In the genomic region with DNA sequence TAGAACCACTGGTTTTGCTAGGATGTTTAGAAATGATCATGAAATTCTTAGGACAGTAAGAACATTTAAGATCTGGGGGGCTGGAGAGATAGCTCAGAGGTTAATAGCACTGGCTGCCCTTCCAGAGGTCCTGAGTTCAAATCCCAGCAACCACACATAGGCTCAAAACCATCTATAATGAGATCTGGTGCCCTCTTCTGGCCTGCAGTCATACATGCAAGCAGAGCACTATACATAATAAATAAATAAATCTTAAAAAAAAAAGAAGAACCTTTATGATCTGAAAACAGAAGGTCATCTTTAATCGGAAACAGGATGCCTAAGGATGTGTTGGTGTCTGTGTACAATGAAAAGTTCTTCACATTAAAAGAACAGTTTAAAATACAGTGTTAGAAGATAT, we compare ENCODE assay signal across 35 mouse cellular contexts. TPM values are rescaled to one million over a fixed set of nuclear protein-coding genes. Genes with fewer than 3 reads are reported as not detected.
DNase-seq lines count a peak whose midpoint lies in the region; ATAC-seq and TF ChIP-seq lines count a peak whose summit lies in the region.
"Had no signal": no experiment of that assay in that cellular context is flagged by ENCODE, and none has a peak within 500 bp of the region (broad histone marks: within the 10 kb centered on the region; RNA-seq: fewer than 3 reads in every experiment).

No protein-coding gene starts in this region.

- no peak overlapping the region for H3K4me3 ChIP-seq in heart, adult 2 months
- no peak overlapping the region for H3K4me3 ChIP-seq in liver, embryonic 14.5 days (ENCODE audit: insufficient read depth in 1 of 2, low read depth in 2 of 2, low read length in 2 of 2)
- H3K4me3 ChIP-seq in liver, embryonic 12.5 days: no peak overlapping the region
- no peak overlapping the region for H3K4me3 ChIP-seq in MEL (ENCODE audit: control insufficient read depth in 1 of 2, insufficient read depth in 1 of 2, low read depth in 2 of 2, low read length in 2 of 2)
- H3K4me3 ChIP-seq: embryonic facial prominence, embryonic 13.5 days; heart, embryonic 13.5 days; limb, embryonic 12.5 days; lung, embryonic 15.5 days; megakaryocyte, embryonic 14.5 days; neural tube, embryonic 15.5 days had no signal

- no peaks in the 10 kb centered on the region for H3K27me3 ChIP-seq in heart, adult 2 months (ENCODE audit: control insufficient read depth, insufficient read depth, low read length)
- H3K27me3 ChIP-seq in liver, embryonic 14.5 days (ENCODE audit: control insufficient read depth, insufficient read depth, low read length): no peaks in the 10 kb centered on the region
- no peaks in the 10 kb centered on the region for H3K27me3 ChIP-seq in liver, embryonic 12.5 days (replicated peaks)
- no peaks in the 10 kb centered on the region for H3K27me3 ChIP-seq in MEL (ENCODE audit: control insufficient read depth in 1 of 2, insufficient read depth in 2 of 2, low read length in 2 of 2)
- H3K27me3 ChIP-seq: CH12.LX; embryonic facial prominence, embryonic 13.5 days; heart, embryonic 13.5 days; limb, embryonic 12.5 days; lung, embryonic 15.5 days; megakaryocyte, embryonic 14.5 days; neural tube, embryonic 15.5 days had no signal

- TF ChIP-seq EP300 in heart, adult 2 months (IDR thresholded peaks at IDR 0.05; ENCODE audit: insufficient read depth, low read depth, low read length): no peak
- TF ChIP-seq EP300 in liver, embryonic 14.5 days (IDR thresholded peaks at IDR 0.05; ENCODE audit: low read depth): no peak
- no peak for TF ChIP-seq EP300 in MEL (IDR thresholded peaks at IDR 0.05; ENCODE audit: low read depth in 1 of 2, low read length in 2 of 2)

- no peak for ATAC-seq in liver, embryonic 14.5 days (ENCODE audit: insufficient read depth)
- ATAC-seq in liver, embryonic 12.5 days: no peak
- ATAC-seq: forebrain, embryonic 16.5 days had no signal

- DNase-seq in heart, adult 2 months: no peak
- no peak for DNase-seq in heart, adult 18-20 months
- DNase-seq in liver, embryonic 14.5 days (ENCODE audit: low read depth in 3 of 3, low spot score in 3 of 3): no peak
- peak; percentile 26 for DNase-seq in 3T3-L1 (ENCODE audit: low read depth, low spot score)
- DNase-seq in MEL (ENCODE audit: low read depth, low spot score): peak; percentile 23
- DNase-seq in cerebellum, postnatal 14 days: no peak
- no peak for DNase-seq in retina, postnatal 1 day
- DNase-seq: adrenal gland, postnatal 14 days; cerebellum, adult 11-12 months; cerebellum, adult 9-11 months; gastrocnemius, postnatal 14 days; heart, postnatal 10 days; kidney, adult 18-20 months; kidney, postnatal 4 days; lung, postnatal 4 days; midbrain, embryonic 14.5 days; right cerebral cortex, postnatal 4 days; thymus, postnatal 4 days had no signal

- H3K4me2 ChIP-seq in liver, embryonic 14.5 days (ENCODE audit: low read depth): no peak overlapping the region
- H3K4me2 ChIP-seq in liver, embryonic 12.5 days: no peak overlapping the region
- H3K4me2 ChIP-seq: embryonic facial prominence, embryonic 13.5 days; heart, embryonic 13.5 days; hindbrain, embryonic 14.5 days; limb, embryonic 12.5 days; lung, embryonic 15.5 days; neural tube, embryonic 15.5 days had no signal

- TF ChIP-seq POLR2A in heart, adult 2 months (IDR thresholded peaks at IDR 0.05; ENCODE audit: insufficient read depth, low read depth, low read length): no peak
- no peak for TF ChIP-seq POLR2A in MEL (IDR thresholded peaks at IDR 0.05; ENCODE audit: control insufficient read depth in 1 of 2, insufficient read depth in 1 of 2, low read depth in 1 of 2, low read length in 2 of 2, poor library complexity in 1 of 2)

- WGBS in heart, adult 2 months: 87% methylated on average over 1 of the region's 1 CpGs
- WGBS in liver, embryonic 14.5 days (ENCODE audit: insufficient replicate concordance): 88% methylated on average over 1 of the region's 1 CpGs
- WGBS in liver, embryonic 12.5 days (ENCODE audit: insufficient replicate concordance): 77% methylated on average over 1 of the region's 1 CpGs

- intact Hi-C loops in heart, adult 2 months (cut with DNase I): no loop called here

- no peaks in the 10 kb centered on the region for H3K4me1 ChIP-seq in heart, adult 2 months (ENCODE audit: control insufficient read depth, insufficient read depth, low read length)
- H3K4me1 ChIP-seq in liver, embryonic 14.5 days (replicated peaks; ENCODE audit: control insufficient read depth in 2 of 2, insufficient read depth in 2 of 2, low read length in 1 of 2): no peaks in the 10 kb centered on the region
- H3K4me1 ChIP-seq in liver, embryonic 12.5 days: no peaks in the 10 kb centered on the region
- H3K4me1 ChIP-seq in MEL (ENCODE audit: control insufficient read depth in 1 of 2, insufficient read depth in 2 of 2, low read length in 2 of 2): no peaks in the 10 kb centered on the region
- H3K4me1 ChIP-seq: embryonic facial prominence, embryonic 13.5 days; heart, embryonic 13.5 days; limb, embryonic 12.5 days; lung, embryonic 15.5 days; neural tube, embryonic 15.5 days had no signal

- H3K36me3 ChIP-seq in heart, adult 2 months (ENCODE audit: control insufficient read depth, insufficient read depth, low read length): no peaks in the 10 kb centered on the region
- peaks cover 14% of the 10 kb centered on the region for H3K36me3 ChIP-seq in liver, embryonic 14.5 days (replicated peaks; ENCODE audit: control insufficient read depth, insufficient read depth, low read depth)
- H3K36me3 ChIP-seq in liver, embryonic 12.5 days: peaks cover 81% of the 10 kb centered on the region
- H3K36me3 ChIP-seq in MEL (ENCODE audit: control insufficient read depth in 1 of 2, insufficient read depth in 2 of 2, low read length in 2 of 2): peaks cover 4 to 66% of the 10 kb centered on the region in 2 experiments

- peak; percentile 44 for TF ChIP-seq CTCF in heart, adult 2 months (IDR thresholded peaks at IDR 0.05)
- TF ChIP-seq CTCF in liver, embryonic 14.5 days (IDR thresholded peaks at IDR 0.05; ENCODE audit: low read depth): peak; percentile 31; the same call in 1 of the 2 replicates
- peak; percentile 20 to 43 (median 21); a peak in 4 of 6 replicates for TF ChIP-seq CTCF in MEL (IDR thresholded peaks at IDR 0.05 in 2 of 3, conservative IDR thresholded peaks at IDR 0.05 in 1 of 3; ENCODE audit: control insufficient read depth in 1 of 3, insufficient read depth in 1 of 3, low read depth in 2 of 3, low read length in 3 of 3, poor library complexity in 1 of 3, severe bottlenecking in 1 of 3)

- no peak overlapping the region for H3K9ac ChIP-seq in heart, adult 2 months (ENCODE audit: low read depth, low read length)
- no peak overlapping the region for H3K9ac ChIP-seq in liver, embryonic 14.5 days (replicated peaks)
- H3K9ac ChIP-seq in liver, embryonic 12.5 days: no peak overlapping the region
- no peak overlapping the region for H3K9ac ChIP-seq in MEL (ENCODE audit: control insufficient read depth, low read depth, low read length, poor library complexity, severe bottlenecking)
- H3K9ac ChIP-seq: embryonic facial prominence, embryonic 13.5 days; heart, embryonic 13.5 days; hindbrain, embryonic 14.5 days; limb, embryonic 12.5 days; lung, embryonic 15.5 days; neural tube, embryonic 15.5 days had no signal

- peak; percentile 22 for TF ChIP-seq RAD21 in MEL (IDR thresholded peaks at IDR 0.05; ENCODE audit: low read depth, low read length)

- no peaks in the 10 kb centered on the region for H3K9me3 ChIP-seq in liver, embryonic 14.5 days (ENCODE audit: control insufficient read depth, low read length)
- H3K9me3 ChIP-seq in liver, embryonic 12.5 days (replicated peaks): no peaks in the 10 kb centered on the region
- H3K9me3 ChIP-seq in MEL (replicated peaks; ENCODE audit: insufficient read depth, low read length): no peaks in the 10 kb centered on the region
- H3K9me3 ChIP-seq: embryonic facial prominence, embryonic 13.5 days; heart, embryonic 13.5 days; limb, embryonic 12.5 days; lung, embryonic 15.5 days; megakaryocyte, embryonic 14.5 days; neural tube, embryonic 15.5 days had no signal

- H3K79me2 ChIP-seq in heart, adult 2 months (replicated peaks; ENCODE audit: control insufficient read depth, insufficient read depth, low read length): no peaks in the 10 kb centered on the region
- H3K79me2 ChIP-seq in MEL (ENCODE audit: control insufficient read depth, insufficient read depth, low read length, poor library complexity): no peaks in the 10 kb centered on the region

- no peak overlapping the region for H3K27ac ChIP-seq in heart, adult 2 months
- H3K27ac ChIP-seq in liver, embryonic 14.5 days: no peak overlapping the region
- H3K27ac ChIP-seq in liver, embryonic 12.5 days: no peak overlapping the region
- H3K27ac ChIP-seq in MEL (ENCODE audit: control insufficient read depth, low read depth, low read length): no peak overlapping the region
- H3K27ac ChIP-seq: embryonic facial prominence, embryonic 13.5 days; heart, embryonic 13.5 days; hindbrain, embryonic 14.5 days; limb, embryonic 12.5 days; lung, embryonic 15.5 days; neural tube, embryonic 15.5 days had no signal

RNA-seq across cellular contexts. Expression of a gene that starts 17.1 kb away (rescaled TPM):
- 10 to 100 TPM; 16.1 to 17.5 TPM for total RNA-seq in heart, adult 2 months (2021)
- polyA plus RNA-seq in heart, adult 2 months (2012; rRNA removed): 6.1 and 13.0 TPM in 2 replicates
- total RNA-seq in heart, adult 18-20 months (2021): 10 to 100 TPM; 16.9 to 20.8 TPM
- polyA plus RNA-seq in liver, embryonic 14.5 days (2012; rRNA removed): 3.6 and 5.2 TPM in 2 replicates
- polyA plus RNA-seq in liver, embryonic 14.5 days (2014; fragmentation: Nextera tagmentation; extraction: Ambion mirVana): 5.5 and 5.9 TPM in 2 replicates
- 8.7 and 9.2 TPM in 2 replicates for polyA plus RNA-seq in liver, embryonic 12.5 days (2016; fragmentation: Nextera tagmentation; extraction: Ambion mirVana)
- total RNA-seq in MEL (2012; rRNA removed): 29.6 and 34.4 TPM in 2 replicates
- polyA plus RNA-seq in MEL (2012; ENCODE audit: insufficient read depth in 1 of 2, insufficient read length in 2 of 2, low read depth in 1 of 2, low replicate concordance in 2 of 2, missing spikeins in 1 of 2): 10 to 100 TPM; 33.5 to 69.3 TPM

RNA-seq across cellular contexts. Expression of a gene that starts 44.8 kb away (rescaled TPM):
- total RNA-seq in heart, adult 2 months (2021): not detected
- polyA plus RNA-seq in heart, adult 2 months (2012; rRNA removed): 0.04 TPM in 1 of 2 replicates, not detected in the other
- not detected for total RNA-seq in heart, adult 18-20 months (2021)
- 0.01 and 0.10 TPM in 2 replicates for polyA plus RNA-seq in liver, embryonic 14.5 days (2012; rRNA removed)
- polyA plus RNA-seq in liver, embryonic 14.5 days (2014; fragmentation: Nextera tagmentation; extraction: Ambion mirVana): not detected in 2 replicates
- 0.08 and 0.13 TPM in 2 replicates for polyA plus RNA-seq in liver, embryonic 12.5 days (2016; fragmentation: Nextera tagmentation; extraction: Ambion mirVana)
- total RNA-seq in MEL (2012; rRNA removed): not detected in 2 replicates
- polyA plus RNA-seq in MEL (2012; ENCODE audit: insufficient read depth in 1 of 2, insufficient read length in 2 of 2, low read depth in 1 of 2, low replicate concordance in 2 of 2, missing spikeins in 1 of 2): under 1 TPM in 1 of 2 experiments, not detected in 1; 0.06 TPM
- total RNA-seq: adrenal gland, postnatal 14 days; common myeloid progenitor, adult 5-6 weeks; ES-E14; gastrocnemius, postnatal 14 days; granulocyte monocyte progenitor cell, adult 5-6 weeks; heart, postnatal 10 days; hematopoietic stem cell, adult 5-6 weeks; left cerebral cortex, postnatal 25 days; liver, adult 2 months had no signal
- polyA plus RNA-seq: C2C12; liver, adult 2 months; midbrain, embryonic 14.5 days had no signal

RNA-seq across cellular contexts. Expression of a gene that starts 50.7 kb away (rescaled TPM):
- 10 to 100 TPM; 67.6 to 72.3 TPM for total RNA-seq in heart, adult 2 months (2021)
- polyA plus RNA-seq in heart, adult 2 months (2012; rRNA removed): 200 and 213 TPM in 2 replicates
- total RNA-seq in heart, adult 18-20 months (2021): 10 to 100 TPM; 78.6 to 80.5 TPM
- polyA plus RNA-seq in liver, embryonic 14.5 days (2012; rRNA removed): 23.5 and 51.9 TPM in 2 replicates
- polyA plus RNA-seq in liver, embryonic 14.5 days (2014; fragmentation: Nextera tagmentation; extraction: Ambion mirVana): 47.7 and 48.6 TPM in 2 replicates
- polyA plus RNA-seq in liver, embryonic 12.5 days (2016; fragmentation: Nextera tagmentation; extraction: Ambion mirVana): 65.2 and 66.9 TPM in 2 replicates
- total RNA-seq in MEL (2012; rRNA removed): 85.7 and 111 TPM in 2 replicates
- polyA plus RNA-seq in MEL (2012; ENCODE audit: insufficient read depth in 1 of 2, insufficient read length in 2 of 2, low read depth in 1 of 2, low replicate concordance in 2 of 2, missing spikeins in 1 of 2): 100 to 1,000 TPM in 1 of 2 experiments, not detected in 1; 123 TPM

Comparison
In these comparisons a context has a peak if more than half of its experiments do, and no peak if none do; other contexts are left out.
1. DNase-seq: peak in 3T3-L1 (single experiment) and MEL (single experiment); none in heart, adult 2 months (0 of 2), heart, adult 18-20 months (0 of 2), liver, embryonic 14.5 days (0 of 3), cerebellum, postnatal 14 days (0 of 2) and retina, postnatal 1 day (single experiment).
2. Peak in every context shown above with its lines, with median percentiles within 50 percentile points of each other: CTCF ChIP-seq.